Mouse (Mus musculus): Measurements from ENCODE around the gene Ybx2. TPM values are rescaled to one million over a fixed set of nuclear protein-coding genes. Genes with fewer than 3 reads are reported as not detected.
A peak's percentile ranks its signal among the peaks of the same experiment; 100 is the strongest.
"Not testable (repeated sequence)": the region's sequence is repeated elsewhere in the genome, so short reads cannot be mapped to it uniquely, and the experiment has no call there.

Ybx2 gene
- total RNA-seq, 4 experiments from 2014 or later = 8.5 to 11.4 (median 9.2) TPM

- DNase-seq (ENCODE audit: low spot score in 2 of 2) = no peak
Observed at GRCm38 (mm10) chr11:69914917-69915430, 20.6 kb upstream of the Ybx2 start.

GRCm38 (mm10) chr11:69915667-69916627, 19.6 kb upstream of the Ybx2 start:
- no peak for DNase-seq (ENCODE audit: low spot score in 2 of 2)

GRCm38 (mm10) chr11:69916652-69917378, 18.8 kb upstream of the Ybx2 start:
- not testable (repeated sequence) for DNase-seq (ENCODE audit: low spot score in 2 of 2)

GRCm38 (mm10) chr11:69917379-69917948, 18.1 kb upstream of the Ybx2 start:
- DNase-seq (ENCODE audit: low spot score in 2 of 2) = no peak

- no peak for DNase-seq (ENCODE audit: low spot score in 2 of 2)
Observed at GRCm38 (mm10) chr11:69918118-69918517, 17.5 kb upstream of the Ybx2 start.

GRCm38 (mm10) chr11:69919053-69919452, 16.5 kb upstream of the Ybx2 start:
- DNase-seq (ENCODE audit: low spot score in 2 of 2) = no peak

GRCm38 (mm10) chr11:69919661-69920265, 15.8 kb upstream of the Ybx2 start:
- peak; percentile 75 to 83 for DNase-seq (ENCODE audit: low spot score in 2 of 2)

- no peak for DNase-seq (ENCODE audit: low spot score in 2 of 2)
Observed at GRCm38 (mm10) chr11:69920266-69921031, 15.1 kb upstream of the Ybx2 start.

- peak; percentile 100 for DNase-seq (ENCODE audit: low spot score in 2 of 2)
Observed at GRCm38 (mm10) chr11:69921114-69922011, 14.2 kb upstream of the Ybx2 start, which contains the start of gene Eif5a. TSS of gene Eif5a (minus strand) at chr11:69921958.

- DNase-seq (ENCODE audit: low spot score in 2 of 2) = no peak
Observed at GRCm38 (mm10) chr11:69922012-69922756, 13.4 kb upstream of the Ybx2 start.

GRCm38 (mm10) chr11:69922796-69923195, 12.8 kb upstream of the Ybx2 start:
- no peak for DNase-seq (ENCODE audit: low spot score in 2 of 2)

- no peak for DNase-seq (ENCODE audit: low spot score in 2 of 2)
Observed at GRCm38 (mm10) chr11:69927501-69927900, 8.1 kb upstream of the Ybx2 start.

- no peak for DNase-seq (ENCODE audit: low spot score in 2 of 2)
Observed at GRCm38 (mm10) chr11:69929712-69930111, 5.9 kb upstream of the Ybx2 start.

- not testable (repeated sequence) for DNase-seq (ENCODE audit: low spot score in 2 of 2)
Observed at GRCm38 (mm10) chr11:69930176-69930575, 5.4 kb upstream of the Ybx2 start.

- no peak for DNase-seq (ENCODE audit: low spot score in 2 of 2)
Observed at GRCm38 (mm10) chr11:69930967-69931537, 4.5 kb upstream of the Ybx2 start.

- DNase-seq (ENCODE audit: low spot score in 2 of 2) = no peak
Observed at GRCm38 (mm10) chr11:69931769-69932168, 3.8 kb upstream of the Ybx2 start.

GRCm38 (mm10) chr11:69932254-69932653, 3.3 kb upstream of the Ybx2 start:
- no peak for DNase-seq (ENCODE audit: low spot score in 2 of 2)

GRCm38 (mm10) chr11:69933066-69933465, 2.5 kb upstream of the Ybx2 start:
- no peak for DNase-seq (ENCODE audit: low spot score in 2 of 2)
